Mouse (Mus musculus) olfactory bulb, adult 2 months (tissue): ENCODE measurements around the gene Etnppl. TPM values are rescaled to one million over a fixed set of nuclear protein-coding genes. Genes with fewer than 3 reads are reported as not detected.

ENCODE experiments used
- H3K27ac ChIP-seq: fragments of 200-500 bp; 2 replicates; pipeline ENCODE4 v1.5.1; 2012; ENCODE audit warnings: low read depth, low read length; ENCODE audit not compliant: insufficient read depth
- H3K4me1 ChIP-seq: fragments of 200-500 bp; 2 replicates; pipeline ENCODE4 v1.6.1; 2012; ENCODE audit warnings: low read length; ENCODE audit not compliant: control insufficient read depth, insufficient read depth
- H3K4me3 ChIP-seq: fragments of 200-500 bp; 2 replicates; pipeline ENCODE4 v1.5.1; 2012; ENCODE audit warnings: mild to moderate bottlenecking, low read depth, low read length, moderate library complexity; ENCODE audit not compliant: insufficient read depth
- CTCF ChIP-seq: fragments of 200-500 bp; IDR thresholded peaks from 2 replicates; pipeline ENCODE4 v1.5.1; 2012; ENCODE audit warnings: low read depth, mild to moderate bottlenecking, low read length, moderate library complexity; ENCODE audit not compliant: insufficient read depth
- POLR2A ChIP-seq: fragments of 200-500 bp; IDR thresholded peaks from 2 replicates; pipeline ENCODE4 v1.6.1; 2012; ENCODE audit warnings: mild to moderate bottlenecking, low read depth, low read length, moderate library complexity; ENCODE audit not compliant: insufficient read depth
- WGBS: fragments of 180-500 bp; shearing (Covaris S2); methylation state at CpG from one replicate; pipeline ENCODE4 v1.1.7; 2018; 5-methylcytosine and 5-hydroxymethylcytosine counted together
- polyA plus RNA-seq: library from polyadenylated mRNA; stranded (reverse); fragments of >200 nt; gene quantifications from 2 replicates; pipeline ENCODE4 v1.2.4, GENCODE M21; 2012; ENCODE audit warnings: low replicate concordance; ENCODE audit not compliant: missing spikeins, insufficient read depth, insufficient read length

The Etnppl gene
- polyA plus RNA-seq: not detected in 2 replicates

DNA sequence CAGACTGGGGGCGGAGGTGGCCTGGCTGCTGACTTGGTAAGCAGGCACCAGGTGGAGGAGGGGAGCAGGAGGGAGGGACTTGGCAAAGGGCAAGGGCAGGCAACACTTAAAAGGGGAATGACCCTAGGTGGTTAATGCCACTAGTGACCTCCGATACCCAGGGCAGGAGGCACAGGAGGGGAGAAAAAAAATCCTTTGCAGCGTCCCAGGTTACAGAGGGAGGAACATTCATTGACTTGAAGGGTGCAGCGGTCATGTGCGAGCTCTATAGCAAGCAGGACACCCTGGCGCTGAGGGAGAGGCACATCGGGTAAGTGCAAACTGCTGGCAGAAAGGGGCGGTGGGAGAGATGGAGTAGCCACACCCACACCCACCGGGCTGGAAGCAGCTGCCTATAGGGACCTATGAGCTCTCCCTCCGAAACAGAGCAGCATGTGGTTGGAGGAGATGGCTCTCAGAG lies at the start of gene Etnppl:
Gene Etnppl, plus strand, starts transcription at position 10 of the 460 bp plus-strand sequence.
- no peak within 1 kb of the TSS for H3K27ac ChIP-seq
- TF ChIP-seq POLR2A (no peak), CTCF (no peak)
- H3K4me1 ChIP-seq: peaks cover 6% of the 10 kb centered on the region; the same call in 1 of the 2 replicates
- 11% methylated on average over 10 of the region's 10 CpGs for WGBS
- peak within 1 kb of the TSS; percentile 19 for H3K4me3 ChIP-seq

- H3K4me3 ChIP-seq: no peak overlapping the region
- WGBS: 76% methylated on average over 16 of the region's 16 CpGs
- no peak overlapping the region for H3K27ac ChIP-seq
- H3K4me1 ChIP-seq: no peaks in the 10 kb centered on the region
- TF ChIP-seq CTCF (no peak), POLR2A (no peak)
These were observed 48.7 kb upstream of the Etnppl start for GRCm38 (mm10) chr3:130568331-130569095.

DNA sequence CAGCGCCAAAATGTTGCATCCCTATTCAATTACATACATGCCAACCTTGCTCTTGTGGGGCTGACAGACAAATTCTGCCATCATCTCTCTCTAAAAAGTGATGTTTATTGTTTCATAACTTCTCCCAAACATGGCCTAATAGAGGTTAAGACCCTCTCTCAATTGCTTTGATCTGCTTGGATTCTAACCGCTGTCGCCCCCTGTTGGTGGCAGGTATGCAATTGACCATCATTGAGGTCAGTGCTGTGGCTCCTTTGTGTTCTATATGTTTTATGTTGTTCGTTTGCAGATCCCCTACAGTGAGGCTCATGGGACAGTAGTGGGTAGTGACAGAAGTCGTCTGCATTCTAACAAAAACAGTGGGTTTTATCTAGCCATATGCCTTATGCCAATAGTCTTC lies 44.0 kb upstream of the Etnppl start:
- WGBS: 80% methylated on average over 5 of the region's 5 CpGs
- Histone ChIP-seq H3K4me3 (no peak overlapping the region), H3K4me1 (no peaks in the 10 kb centered on the region), H3K27ac (no peak overlapping the region)
- TF ChIP-seq POLR2A (no peak), CTCF (no peak)

- no peak for TF ChIP-seq CTCF
- TF ChIP-seq POLR2A: no peak
- WGBS: 20% methylated on average over 5 of the region's 5 CpGs
- Histone ChIP-seq H3K4me3 (no peak overlapping the region), H3K4me1 (no peaks in the 10 kb centered on the region), H3K27ac (no peak overlapping the region)
These were observed 42.6 kb upstream of the Etnppl start for GRCm38 (mm10) chr3:130574652-130575051.

- WGBS: 66% methylated on average over 6 of the region's 6 CpGs
- TF ChIP-seq CTCF (peak; percentile 32; the same call in 1 of the 2 replicates), POLR2A (no peak)
These were observed 40.6 kb upstream of the Etnppl start for GRCm38 (mm10) chr3:130576683-130577082.

GRCm38 (mm10) chr3:130579501-130579900 lies 37.7 kb upstream of the Etnppl start:
- no peak for TF ChIP-seq CTCF
- no peak for TF ChIP-seq POLR2A
- 74% methylated on average over 17 of the region's 17 CpGs for WGBS
- no peak overlapping the region for H3K4me3 ChIP-seq
- H3K27ac ChIP-seq: no peak overlapping the region
- no peaks in the 10 kb centered on the region for H3K4me1 ChIP-seq

More at GRCm38 (mm10) chr3:130576683-130577082, 40.6 kb upstream of the Etnppl start:
- Histone ChIP-seq H3K27ac (no peak overlapping the region), H3K4me3 (no peak overlapping the region), H3K4me1 (no peaks in the 10 kb centered on the region)

DNA sequence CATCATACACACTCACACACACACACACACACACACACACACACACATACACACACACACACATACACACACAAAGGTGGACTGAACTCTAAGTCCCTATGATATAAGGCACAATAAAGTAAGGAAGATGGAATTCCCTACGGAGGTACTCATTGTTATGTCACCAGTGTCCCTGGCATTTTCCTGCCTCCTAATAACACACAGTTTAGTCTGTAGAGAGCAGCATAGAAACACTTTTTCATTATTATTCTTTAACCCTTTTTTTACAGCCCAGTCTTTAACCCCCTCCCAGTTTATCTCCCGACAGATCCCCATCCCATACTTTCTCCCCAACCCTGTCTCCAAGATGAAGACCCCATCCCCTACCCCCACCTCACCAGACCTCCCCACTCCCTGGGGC lies 35.7 kb upstream of the Etnppl start:
- H3K4me3 ChIP-seq: no peak overlapping the region
- TF ChIP-seq CTCF: no peak
- no peak for TF ChIP-seq POLR2A
- no peak overlapping the region for H3K27ac ChIP-seq
- WGBS: 87% methylated on average over 2 of the region's 2 CpGs
- no peaks in the 10 kb centered on the region for H3K4me1 ChIP-seq

GRCm38 (mm10) chr3:130582903-130583664 lies 34.2 kb upstream of the Etnppl start:
- H3K27ac ChIP-seq: no peak overlapping the region
- no peaks in the 10 kb centered on the region for H3K4me1 ChIP-seq
- 85% methylated on average over 13 of the region's 13 CpGs for WGBS
- H3K4me3 ChIP-seq: no peak overlapping the region
- TF ChIP-seq POLR2A: no peak
- TF ChIP-seq CTCF: no peak

- Histone ChIP-seq H3K27ac (no peak overlapping the region), H3K4me3 (no peak overlapping the region), H3K4me1 (no peaks in the 10 kb centered on the region)
- TF ChIP-seq POLR2A (no peak), CTCF (no peak)
- WGBS: 75% methylated on average over 7 of the region's 7 CpGs
These were observed 33.2 kb upstream of the Etnppl start for GRCm38 (mm10) chr3:130584007-130584406.
